ENCODE assay signal across 12 mouse cellular contexts in the genomic region with DNA sequence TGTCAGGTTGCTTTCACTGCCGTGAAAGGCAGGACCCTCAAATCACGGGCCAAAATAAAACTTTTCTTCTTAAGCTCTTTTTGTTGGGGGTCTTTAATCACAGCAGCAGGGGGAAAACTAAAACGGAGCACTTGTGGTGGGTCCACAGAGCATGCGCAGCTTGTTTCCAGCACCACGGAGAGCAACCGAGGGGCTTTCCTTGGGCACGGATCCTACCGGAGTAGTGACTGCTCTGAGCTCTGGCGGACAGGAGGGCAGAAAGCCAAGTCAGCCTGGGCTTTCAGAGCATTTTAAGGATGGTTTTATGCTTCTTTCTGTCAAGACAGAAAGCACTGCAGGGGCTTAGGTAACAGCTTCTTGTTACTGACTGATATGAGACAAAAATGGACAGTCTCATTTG. TPM values are rescaled to one million over a fixed set of nuclear protein-coding genes. Genes with fewer than 3 reads are reported as not detected.
DNase-seq lines count a peak whose midpoint lies in the region; ATAC-seq and TF ChIP-seq lines count a peak whose summit lies in the region.
"Had no signal": no experiment of that assay in that cellular context is flagged by ENCODE, and none has a peak within 500 bp of the region (broad histone marks: within the 10 kb centered on the region; RNA-seq: fewer than 3 reads in every experiment).

No protein-coding gene starts in this region.

- H3ac ChIP-seq in myocyte (ENCODE audit: control insufficient read depth, insufficient read length) = no peak overlapping the region

- no peak overlapping the region for H3K9ac ChIP-seq in forebrain, postnatal 0 days
- no peak overlapping the region for H3K9ac ChIP-seq in forebrain, embryonic 12.5 days
- H3K9ac ChIP-seq in midbrain, embryonic 11.5 days (ENCODE audit: low read length) = no peak overlapping the region
- H3K9ac ChIP-seq in midbrain, embryonic 15.5 days = no peak overlapping the region
- H3K9ac ChIP-seq: embryonic facial prominence, embryonic 15.5 days had no signal

- no peak for TF ChIP-seq POLR2A in myocyte (IDR thresholded peaks at IDR 0.05; ENCODE audit: insufficient read length, low read depth)

- 11% methylated on average over 9 of the region's 9 CpGs for WGBS in forebrain, postnatal 0 days
- 13% methylated on average over 9 of the region's 9 CpGs for WGBS in forebrain, embryonic 12.5 days
- 13% methylated on average over 9 of the region's 9 CpGs for WGBS in midbrain, embryonic 11.5 days
- WGBS in midbrain, embryonic 15.5 days = 18% methylated on average over 9 of the region's 9 CpGs

- H3K4me3 ChIP-seq in forebrain, postnatal 0 days (ENCODE audit: low read depth, low read length) = no peak overlapping the region
- H3K4me3 ChIP-seq in forebrain, embryonic 12.5 days (replicated peaks) = no peak overlapping the region
- H3K4me3 ChIP-seq in midbrain, embryonic 11.5 days (ENCODE audit: low read depth, low read length) = no peak overlapping the region
- H3K4me3 ChIP-seq in midbrain, embryonic 15.5 days = no peak overlapping the region
- H3K4me3 ChIP-seq in myocyte = no peak overlapping the region
- H3K4me3 ChIP-seq: embryonic facial prominence, embryonic 15.5 days; heart, adult 2 months; megakaryocyte, embryonic 14.5 days had no signal

- H3K9me3 ChIP-seq in forebrain, postnatal 0 days (ENCODE audit: low read length) = no peaks in the 10 kb centered on the region
- no peaks in the 10 kb centered on the region for H3K9me3 ChIP-seq in forebrain, embryonic 12.5 days
- no peaks in the 10 kb centered on the region for H3K9me3 ChIP-seq in midbrain, embryonic 11.5 days (ENCODE audit: control insufficient read depth, low read length)
- H3K9me3 ChIP-seq in midbrain, embryonic 15.5 days = no peaks in the 10 kb centered on the region
- H3K9me3 ChIP-seq: embryonic facial prominence, embryonic 15.5 days had no signal

- H3K36me3 ChIP-seq in forebrain, postnatal 0 days (ENCODE audit: insufficient read depth) = no peaks in the 10 kb centered on the region
- no peaks in the 10 kb centered on the region for H3K36me3 ChIP-seq in forebrain, embryonic 12.5 days (replicated peaks)
- no peaks in the 10 kb centered on the region for H3K36me3 ChIP-seq in midbrain, embryonic 11.5 days (ENCODE audit: control insufficient read depth, insufficient read depth, low read length)
- H3K36me3 ChIP-seq in midbrain, embryonic 15.5 days (replicated peaks) = no peaks in the 10 kb centered on the region
- H3K36me3 ChIP-seq in myocyte (ENCODE audit: control insufficient read depth, insufficient read depth) = no peaks in the 10 kb centered on the region
- H3K36me3 ChIP-seq: embryonic facial prominence, embryonic 15.5 days had no signal

- TF ChIP-seq CTCF in forebrain, postnatal 0 days (IDR thresholded peaks at IDR 0.05; ENCODE audit: low read depth) = no peak

- ATAC-seq in forebrain, postnatal 0 days = no peak
- ATAC-seq in forebrain, embryonic 12.5 days (ENCODE audit: low FRiP score) = no peak
- ATAC-seq in midbrain, embryonic 11.5 days (ENCODE audit: low FRiP score) = no peak
- ATAC-seq in midbrain, embryonic 15.5 days (replicated peaks) = no peak

- H3K4me2 ChIP-seq in forebrain, postnatal 0 days (ENCODE audit: low read depth) = no peak overlapping the region
- no peak overlapping the region for H3K4me2 ChIP-seq in forebrain, embryonic 12.5 days
- H3K4me2 ChIP-seq in midbrain, embryonic 11.5 days = no peak overlapping the region
- no peak overlapping the region for H3K4me2 ChIP-seq in midbrain, embryonic 15.5 days
- no peak overlapping the region for H3K4me2 ChIP-seq in myocyte (ENCODE audit: low read depth)
- H3K4me2 ChIP-seq: embryonic facial prominence, embryonic 15.5 days had no signal

- no peaks in the 10 kb centered on the region for H3K4me1 ChIP-seq in forebrain, postnatal 0 days (ENCODE audit: insufficient read depth)
- no peaks in the 10 kb centered on the region for H3K4me1 ChIP-seq in forebrain, embryonic 12.5 days
- no peaks in the 10 kb centered on the region for H3K4me1 ChIP-seq in midbrain, embryonic 11.5 days (ENCODE audit: control insufficient read depth, insufficient read depth, low read length)
- no peaks in the 10 kb centered on the region for H3K4me1 ChIP-seq in midbrain, embryonic 15.5 days
- H3K4me1 ChIP-seq: embryonic facial prominence, embryonic 15.5 days; megakaryocyte, embryonic 14.5 days had no signal

- peak; percentile 47 for DNase-seq in forebrain, postnatal 0 days
- DNase-seq in midbrain, embryonic 11.5 days (ENCODE audit: low spot score, missing footprints) = peak; percentile 88
- peak; percentile 76 for DNase-seq in embryo, embryonic 10 days (ENCODE audit: low spot score)
- no peak for DNase-seq in layer of hippocampus, postnatal 14 days (ENCODE audit: low spot score in 2 of 2)
- no peak for DNase-seq in MN1 (ENCODE audit: low spot score)
- DNase-seq: heart, adult 2 months; thymus, postnatal 25 days had no signal

- no peak overlapping the region for H3K27ac ChIP-seq in forebrain, postnatal 0 days (ENCODE audit: low read depth, low read length)
- no peak overlapping the region for H3K27ac ChIP-seq in forebrain, embryonic 12.5 days
- H3K27ac ChIP-seq in midbrain, embryonic 11.5 days (ENCODE audit: low read depth, low read length) = no peak overlapping the region
- H3K27ac ChIP-seq in midbrain, embryonic 15.5 days = no peak overlapping the region
- H3K27ac ChIP-seq: embryonic facial prominence, embryonic 15.5 days; heart, adult 2 months had no signal

- no peaks in the 10 kb centered on the region for H3K27me3 ChIP-seq in forebrain, postnatal 0 days (ENCODE audit: insufficient read depth, low read length)
- peaks cover 13% of the 10 kb centered on the region for H3K27me3 ChIP-seq in forebrain, embryonic 12.5 days
- H3K27me3 ChIP-seq in midbrain, embryonic 11.5 days (ENCODE audit: control insufficient read depth, insufficient read depth, low read length) = no peaks in the 10 kb centered on the region
- no peaks in the 10 kb centered on the region for H3K27me3 ChIP-seq in midbrain, embryonic 15.5 days (replicated peaks)
- H3K27me3 ChIP-seq in myocyte (ENCODE audit: control insufficient read depth, insufficient read depth, insufficient read length) = peaks cover 13% of the 10 kb centered on the region

- no peaks in the 10 kb centered on the region for H3K79me2 ChIP-seq in myocyte (ENCODE audit: control insufficient read depth, insufficient read depth)

TF ChIP-seq in myocyte, 11 proteins besides CTCF, POLR2A, EP300 and RAD21:
- TF ChIP-seq MAX (IDR thresholded peaks at IDR 0.05; ENCODE audit: low read depth) (no peak), REST (IDR thresholded peaks at IDR 0.05; ENCODE audit: insufficient read depth, insufficient read length) (peak; percentile 79)

RNA-seq across cellular contexts. Expression of a gene that starts 38.3 kb away (rescaled TPM):
- total RNA-seq in forebrain, postnatal 0 days (2014; rRNA removed) = 1.8 TPM in 2 replicates
- 1.3 and 1.6 TPM in 2 replicates for polyA plus RNA-seq in forebrain, postnatal 0 days (2015; fragmentation: Nextera tagmentation; extraction: Ambion mirVana)
- polyA plus RNA-seq in forebrain, embryonic 12.5 days (2016; fragmentation: Nextera tagmentation; extraction: Ambion mirVana) = 4.0 and 4.1 TPM in 2 replicates
- 4.9 and 5.5 TPM in 2 replicates for polyA plus RNA-seq in midbrain, embryonic 11.5 days (2014; fragmentation: Nextera tagmentation; extraction: Ambion mirVana)
- polyA plus RNA-seq in midbrain, embryonic 15.5 days (2015; fragmentation: Nextera tagmentation; extraction: Ambion mirVana) = 1.5 and 1.7 TPM in 2 replicates
- 0.18 TPM for polyA plus RNA-seq in myocyte (2012; fragmentation: generic; extraction: Trizol)
- total RNA-seq in layer of hippocampus, postnatal 14 days (2021) = 1 to 10 TPM in 1 of 2 experiments, under 1 TPM in 1; 0.94 to 2.0 TPM
- total RNA-seq: heart, adult 2 months had no signal

Comparison
In these comparisons a context has a peak if more than half of its experiments do, and no peak if none do; other contexts are left out.
1. DNase-seq: peak in forebrain, postnatal 0 days (single experiment), midbrain, embryonic 11.5 days (single experiment) and embryo, embryonic 10 days (single experiment); none in layer of hippocampus, postnatal 14 days (0 of 2) and MN1 (single experiment).